Mouse (Mus musculus): ENCODE data around the gene Vmn2r60. TPM values are rescaled to one million over a fixed set of nuclear protein-coding genes. Genes with fewer than 3 reads are reported as not detected.

Vmn2r60 gene
- 0.01 TPM in 1 of 2 replicates, not detected in the other for polyA plus RNA-seq (2012; rRNA removed; ENCODE audit: low replicate concordance)

GRCm38 (mm10) chr7:42107470-42107869 lies at the start of gene Vmn2r60:
TSS of gene Vmn2r60 (plus strand) at chr7:42107770.

DNA sequence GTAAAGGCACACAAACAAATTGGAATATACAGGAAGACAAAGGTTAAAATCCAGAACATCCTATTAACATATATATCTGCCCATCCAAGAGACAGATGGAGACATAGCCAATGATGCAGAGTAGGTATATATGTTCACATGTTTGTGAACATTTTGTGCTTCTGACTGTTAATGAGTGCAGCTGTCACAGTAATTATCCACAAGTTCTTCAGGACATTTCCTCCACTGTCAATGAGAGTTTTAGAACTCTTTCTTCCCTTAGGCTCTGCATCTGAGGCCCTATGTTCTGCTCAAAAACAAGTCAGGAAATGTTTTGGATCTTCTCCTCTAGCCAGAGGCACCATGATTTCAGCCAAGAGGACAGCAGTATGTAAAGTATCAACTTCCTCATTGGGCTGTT lies 48.6 kb upstream of the Vmn2r60 start, which contains the start of gene Vmn2r59:
Gene Vmn2r59, minus strand, starts transcription at position 101 of the 400 bp plus-strand sequence.

Other genes with a start within 250 kb of the Vmn2r60 start
- not detected in 2 replicates for gene Vmn2r58, start 235.1 kb upstream of the Vmn2r60 start, polyA plus RNA-seq (2012; rRNA removed; ENCODE audit: low replicate concordance)
- gene Vmn2r59, start 48.7 kb upstream of the Vmn2r60 start, polyA plus RNA-seq (2012; rRNA removed; ENCODE audit: low replicate concordance) = not detected in 2 replicates
- not detected in 2 replicates for gene Vmn2r61, start 152.3 kb downstream of the Vmn2r60 start, polyA plus RNA-seq (2012; rRNA removed; ENCODE audit: low replicate concordance)

Measured in subcutaneous adipose tissue, adult 2 months (tissue).